Mouse (Mus musculus) bone marrow, adult 2 months (tissue): ENCODE data around the gene Slc41a1. TPM values are rescaled to one million over a fixed set of nuclear protein-coding genes. Genes with fewer than 3 reads are reported as not detected.

ENCODE experiments used
- H3K27ac ChIP-seq: fragments of 200-500 bp; 2 replicates; pipeline ENCODE4 v1.5.1; 2012; ENCODE audit warnings: low read depth, mild to moderate bottlenecking, control low read depth, inconsistent platforms, low read length; ENCODE audit not compliant: control insufficient read depth, poor library complexity, insufficient read depth
- H3K4me1 ChIP-seq: fragments of 200-500 bp; 2 replicates; pipeline ENCODE4 v1.6.1; 2011; ENCODE audit warnings: low read length; ENCODE audit not compliant: control insufficient read depth, insufficient read depth
- H3K4me3 ChIP-seq: fragments of 200-500 bp; replicated peaks from 2 replicates; pipeline ENCODE3; 2011; ENCODE audit warnings: mild to moderate bottlenecking, low read depth, low read length, control low read depth; ENCODE audit not compliant: control insufficient read depth
- CTCF ChIP-seq: fragments of 200-500 bp; IDR thresholded peaks from 2 replicates; pipeline ENCODE4 v1.5.1; 2011; ENCODE audit warnings: low read length, control low read depth; ENCODE audit not compliant: control insufficient read depth, insufficient read depth
- POLR2A ChIP-seq: fragments of 200-500 bp; IDR thresholded peaks from 2 replicates; pipeline ENCODE4 v1.6.1; 2011; ENCODE audit warnings: low read depth, mild to moderate bottlenecking, control low read depth, low read length, borderline replicate concordance; ENCODE audit not compliant: control insufficient read depth
- WGBS: fragments of 180-500 bp; shearing (Covaris S2); methylation state at CpG from one replicate; pipeline ENCODE4 v1.1.7; 2018; 5-methylcytosine and 5-hydroxymethylcytosine counted together
- polyA plus RNA-seq: library from polyadenylated mRNA; stranded (reverse); fragments of >200 nt; gene quantifications from 2 replicates; pipeline ENCODE4 v1.2.4, GENCODE M21; 2011; ENCODE audit warnings: low replicate concordance; ENCODE audit not compliant: missing spikeins, insufficient read depth, insufficient read length

Gene Slc41a1
- polyA plus RNA-seq, 1 experiment: 2.2 TPM

DNA sequence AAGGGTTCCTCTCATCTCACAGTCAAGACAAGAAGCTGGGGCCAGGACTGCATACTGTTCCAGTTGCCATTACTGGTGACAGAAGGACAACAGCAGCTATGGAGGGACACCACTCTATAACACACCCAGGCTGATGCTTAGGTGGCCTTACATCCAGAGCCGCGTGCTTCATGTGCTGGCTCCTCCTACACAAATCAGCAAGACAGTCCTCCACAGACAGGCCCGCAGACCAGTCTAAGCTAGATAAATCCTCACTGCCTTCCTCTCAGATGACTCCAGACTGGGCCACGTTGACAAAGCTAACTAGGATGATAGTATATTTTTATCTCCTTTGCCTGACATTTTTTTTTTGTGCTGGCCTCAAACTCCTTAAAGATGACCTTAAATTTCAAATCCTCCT, 34.5 kb downstream of the Slc41a1 start:
- TF ChIP-seq CTCF: no peak
- TF ChIP-seq POLR2A: no peak
- 65% methylated on average over 4 of the region's 4 CpGs for WGBS

DNA sequence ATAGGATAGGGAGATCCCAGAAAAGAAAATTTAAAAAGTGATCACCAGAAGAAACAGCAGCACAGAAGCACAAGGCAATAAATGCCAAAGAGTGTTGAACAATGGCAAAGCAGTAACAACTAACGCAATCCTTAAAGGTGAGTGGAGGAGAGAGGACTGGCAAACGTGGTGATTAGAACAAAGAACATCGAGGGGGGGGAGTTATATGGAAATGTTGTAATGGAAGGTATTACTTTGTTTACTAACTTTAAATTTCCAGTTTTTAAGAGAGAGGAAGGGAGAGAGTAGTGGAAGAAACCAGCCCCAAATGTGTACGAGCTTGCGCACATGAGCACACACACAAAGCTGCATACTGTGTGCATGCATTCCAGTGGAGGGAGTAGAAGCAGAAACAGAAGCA, 38.3 kb downstream of the Slc41a1 start:
- no peak overlapping the region for H3K4me3 ChIP-seq
- no peak overlapping the region for H3K27ac ChIP-seq
- TF ChIP-seq CTCF: no peak
- TF ChIP-seq POLR2A: no peak
- H3K4me1 ChIP-seq: peaks cover 2% of the 10 kb centered on the region
- 85% methylated on average over 5 of the region's 5 CpGs for WGBS

More for the DNA sequence above, 34.5 kb downstream of the Slc41a1 start:
- no peak overlapping the region for H3K27ac ChIP-seq
- no peaks in the 10 kb centered on the region; the same call in 1 of the 2 replicates for H3K4me1 ChIP-seq
- H3K4me3 ChIP-seq: no peak overlapping the region

DNA sequence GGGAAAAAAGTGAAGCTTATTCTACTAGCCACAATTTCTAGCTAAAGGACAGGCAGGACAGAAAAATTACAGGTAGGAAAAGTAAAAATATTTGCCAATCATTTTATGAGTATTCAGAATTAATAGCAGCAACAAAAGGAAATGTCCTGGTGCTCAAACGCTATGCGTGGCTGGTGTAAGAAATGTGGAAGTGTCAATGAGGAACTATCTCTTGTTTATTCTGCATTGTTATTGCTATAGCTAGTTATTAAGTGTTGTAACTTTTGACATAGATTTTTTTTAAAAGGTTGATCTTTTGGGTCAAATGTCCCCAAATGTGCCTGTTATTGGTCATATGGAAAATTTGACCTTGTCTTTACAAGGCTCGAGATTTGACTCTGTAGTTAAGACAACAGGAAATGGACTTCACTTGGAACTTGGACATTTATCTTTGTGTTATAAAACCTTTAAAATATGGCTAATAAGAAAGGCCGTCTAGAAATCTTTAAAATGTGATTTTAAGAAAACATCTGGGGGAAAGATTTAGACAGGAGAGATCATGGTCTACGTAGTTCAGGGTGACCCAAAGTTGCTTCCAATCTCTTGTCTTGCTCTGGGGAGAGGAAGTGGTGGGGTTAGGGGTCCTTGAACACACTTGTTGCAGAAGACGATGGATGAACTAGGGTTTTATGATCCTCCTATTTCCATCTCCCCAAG, 39.2 kb downstream of the Slc41a1 start:
- TF ChIP-seq POLR2A (no peak), CTCF (no peak)
- WGBS: 27% methylated on average over 6 of the region's 6 CpGs
- Histone ChIP-seq H3K4me1 (peaks cover 2% of the 10 kb centered on the region), H3K4me3 (peak overlapping the region; percentile 33), H3K27ac (no peak overlapping the region)

DNA sequence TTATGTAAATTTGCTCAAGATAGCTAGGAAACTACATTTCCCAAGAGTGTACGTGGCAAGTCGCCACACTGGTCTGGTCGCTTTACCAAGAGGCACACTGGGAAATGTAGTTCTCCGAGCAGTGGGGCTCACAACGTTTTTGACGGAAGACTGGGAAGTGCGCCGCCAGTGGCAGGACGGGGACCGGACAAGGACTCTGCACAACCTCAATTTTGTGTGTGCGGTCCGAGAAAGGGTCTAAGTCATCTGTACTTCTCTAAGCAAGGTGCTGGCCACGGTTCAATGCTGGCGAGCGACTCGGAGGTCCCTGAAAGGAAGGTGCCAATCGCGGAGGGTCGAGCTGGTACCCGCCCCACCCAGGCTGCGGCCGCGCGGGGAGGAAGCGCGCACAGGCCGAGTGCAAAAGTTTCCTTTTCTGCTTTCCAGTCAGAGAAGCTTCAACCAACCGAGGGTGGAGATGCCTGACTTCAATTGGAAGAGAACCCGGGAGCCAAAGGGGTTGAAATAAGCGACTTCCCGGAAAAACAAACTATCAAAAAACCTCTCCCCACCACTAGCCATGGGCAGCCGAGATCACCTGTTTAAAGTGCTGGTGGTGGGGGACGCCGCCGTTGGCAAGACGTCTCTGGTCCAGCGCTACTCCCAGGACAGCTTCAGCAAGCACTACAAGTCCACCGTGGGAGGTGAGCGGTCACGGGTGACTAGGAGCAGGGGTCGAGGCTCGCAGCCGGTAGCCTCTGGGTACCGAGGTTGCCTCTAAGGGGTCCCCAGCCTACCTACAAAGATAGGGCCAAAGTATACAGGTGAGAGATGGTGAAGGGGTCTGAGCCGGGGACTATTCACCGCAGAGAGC, 40.0 kb downstream of the Slc41a1 start, which contains the start of gene Rab29:
TSS of gene Rab29 (plus strand) at position 132 of the 853 bp plus-strand sequence.
- WGBS: under 1% methylated on average over 46 of the region's 46 CpGs
- H3K4me3 ChIP-seq: peak within 1 kb of the TSS; percentile 71
- peak; percentile 85 for TF ChIP-seq CTCF
- TF ChIP-seq POLR2A: peak; percentile 49; the same call in 1 of the 2 replicates
- peak within 1 kb of the TSS; percentile 68 for H3K27ac ChIP-seq
- peaks cover 2% of the 10 kb centered on the region for H3K4me1 ChIP-seq

DNA sequence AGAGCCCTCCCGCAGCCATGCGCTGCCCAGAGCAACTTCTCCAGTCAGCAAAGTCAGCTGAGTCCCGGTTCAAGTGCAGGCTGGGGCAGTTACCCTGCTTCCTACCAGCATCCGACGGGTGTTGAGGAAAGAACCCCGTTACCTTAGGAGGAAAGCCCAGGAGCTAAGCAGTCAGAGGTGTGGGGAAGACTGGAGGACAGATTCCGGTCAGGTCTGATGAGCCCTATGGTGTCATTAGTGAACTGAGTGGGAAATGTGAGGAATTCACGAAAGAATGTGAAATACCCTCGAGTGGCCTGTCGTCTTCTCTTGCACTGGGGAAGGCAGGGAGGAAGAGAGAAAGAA, 40.6 kb downstream of the Slc41a1 start:
- H3K27ac ChIP-seq: peak overlapping the region; percentile 68
- peak overlapping the region; percentile 71 for H3K4me3 ChIP-seq
- 8% methylated on average over 10 of the region's 10 CpGs for WGBS
- TF ChIP-seq CTCF (no peak), POLR2A (no peak)
- H3K4me1 ChIP-seq: peaks cover 2% of the 10 kb centered on the region

DNA sequence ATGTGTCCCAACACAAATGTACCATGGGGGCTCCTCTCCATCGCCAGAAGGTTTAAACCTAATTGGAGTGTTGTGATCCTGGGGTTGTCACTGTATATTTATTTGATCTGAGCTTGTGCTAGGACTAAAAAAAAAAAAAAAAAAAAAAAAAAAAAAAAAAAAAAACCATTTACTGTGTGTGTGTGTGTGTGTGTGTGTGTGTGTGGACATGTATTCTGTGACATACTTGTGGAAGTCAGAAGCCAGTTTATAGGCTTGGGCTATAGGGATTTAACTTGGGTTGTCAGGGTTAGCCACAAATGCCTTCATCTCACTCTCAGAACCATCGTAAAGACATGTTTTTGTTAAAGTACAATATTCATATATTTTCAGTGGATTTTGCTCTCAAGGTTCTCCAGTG, 42.3 kb downstream of the Slc41a1 start:
- WGBS: 89% methylated on average over 2 of the region's 2 CpGs
- TF ChIP-seq POLR2A (no peak), CTCF (no peak)
- Histone ChIP-seq H3K4me3 (no peak overlapping the region), H3K4me1 (peaks cover 2% of the 10 kb centered on the region), H3K27ac (no peak overlapping the region)

DNA sequence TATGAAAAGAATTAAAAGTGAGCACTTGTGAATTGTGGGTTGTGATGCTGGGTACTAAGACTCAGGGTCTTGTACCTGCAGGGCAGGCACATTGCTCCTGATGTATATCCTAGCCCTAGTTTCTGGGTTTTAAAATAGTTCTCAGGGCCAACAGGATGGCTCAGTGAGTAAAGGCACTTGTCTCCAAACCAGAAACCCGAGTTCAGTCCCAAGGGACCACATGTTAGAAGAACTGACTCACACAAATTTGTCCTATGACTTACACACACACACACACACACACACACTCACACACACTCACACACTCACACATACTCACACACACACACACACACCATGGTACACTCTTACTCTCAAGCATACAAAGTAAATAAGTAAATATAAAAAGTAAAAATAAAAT, 45.6 kb downstream of the Slc41a1 start:
- TF ChIP-seq CTCF (no peak), POLR2A (no peak)
- WGBS: 83% methylated on average over 1 of the region's 1 CpGs
- peaks cover 2% of the 10 kb centered on the region; the same call in 1 of the 2 replicates for H3K4me1 ChIP-seq
- no peak overlapping the region for H3K27ac ChIP-seq
- no peak overlapping the region for H3K4me3 ChIP-seq

DNA sequence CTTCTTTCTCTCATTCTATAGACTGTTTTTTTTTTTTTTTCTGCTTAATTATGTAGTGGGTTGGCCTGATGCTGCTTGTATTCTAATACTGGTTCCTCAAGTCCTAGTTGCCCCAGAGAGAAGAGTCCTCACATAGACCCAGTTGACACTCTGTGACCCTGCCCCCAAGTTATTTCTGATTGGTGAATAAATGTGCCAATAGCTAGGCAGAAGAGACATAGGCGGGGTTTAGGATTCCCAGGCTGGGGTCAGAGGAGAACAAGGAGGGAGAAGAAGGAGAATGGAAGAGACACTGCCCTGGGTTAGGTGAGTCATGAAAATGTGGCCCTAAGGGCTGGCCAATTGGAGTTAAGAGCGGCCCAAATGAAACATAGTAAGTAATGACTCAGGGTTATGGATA, 52.5 kb downstream of the Slc41a1 start:
- H3K27ac ChIP-seq: no peak overlapping the region
- 81% methylated on average over 2 of the region's 2 CpGs for WGBS
- H3K4me3 ChIP-seq: no peak overlapping the region
- no peaks in the 10 kb centered on the region for H3K4me1 ChIP-seq
- TF ChIP-seq CTCF (no peak), POLR2A (no peak)

DNA sequence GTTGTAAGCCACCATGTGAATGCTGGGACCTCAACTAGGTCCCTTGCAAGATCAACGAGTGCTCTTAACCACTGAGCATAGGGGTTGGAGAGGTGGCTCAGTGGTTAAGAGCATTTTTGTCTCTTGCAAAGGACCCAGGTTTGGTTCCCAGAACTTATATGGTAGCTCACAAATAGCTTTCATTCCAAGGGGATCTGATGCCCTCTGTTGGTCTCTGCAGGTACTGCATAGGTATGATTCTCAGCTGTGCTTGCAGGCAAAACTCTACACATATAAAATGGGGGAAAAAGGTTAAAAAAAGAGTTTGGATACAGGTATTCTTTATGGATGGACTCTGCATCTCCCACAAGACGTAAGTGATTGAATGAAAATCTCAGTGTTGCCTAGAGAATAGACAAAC, 55.5 kb downstream of the Slc41a1 start:
- 66% methylated on average over 2 of the region's 2 CpGs for WGBS
- TF ChIP-seq CTCF (no peak), POLR2A (no peak)
- H3K27ac ChIP-seq: no peak overlapping the region
- no peak overlapping the region for H3K4me3 ChIP-seq
- H3K4me1 ChIP-seq: no peaks in the 10 kb centered on the region
